Mouse (Mus musculus): ENCODE measurements around the gene Zic4. TPM values are rescaled to one million over a fixed set of nuclear protein-coding genes. Genes with fewer than 3 reads are reported as not detected.

Gene Zic4
- polyA plus RNA-seq, 1 experiment from 2014 or later: not detected

GRCm38 (mm10) chr9:91381284-91382110, 19.3 kb downstream of the Zic4 start:
- Histone ChIP-seq H3K36me3 (ENCODE audit: control insufficient read depth, insufficient read depth, low read length) (no peaks in the 10 kb centered on the region), H3K27ac (ENCODE audit: low read depth, low read length) (no peak overlapping the region), H3K4me1 (replicated peaks; ENCODE audit: control insufficient read depth, insufficient read depth, low read length) (no peaks in the 10 kb centered on the region), H3K4me2 (peak overlapping the region; percentile 65), H3K4me3 (ENCODE audit: low read depth, low read length) (peak overlapping the region; percentile 49), H3K27me3 (replicated peaks; ENCODE audit: control insufficient read depth, insufficient read depth, low read length) (peaks cover 100% of the 10 kb centered on the region), H3K9me3 (ENCODE audit: control insufficient read depth, low read length) (no peaks in the 10 kb centered on the region), H3K9ac (ENCODE audit: low read depth, low read length) (0 out of 2 replicates have a peak overlapping the region, but pooled peaks have one; percentile 34)
- 1% methylated on average over 69 of the region's 76 CpGs for WGBS
- peak; percentile 48 for DNase-seq (ENCODE audit: low spot score)
- peak; percentile 46 for ATAC-seq (replicated peaks; ENCODE audit: low FRiP score)

- Histone ChIP-seq H3K27me3 (replicated peaks; ENCODE audit: control insufficient read depth, insufficient read depth, low read length) (peaks cover 100% of the 10 kb centered on the region), H3K36me3 (ENCODE audit: control insufficient read depth, insufficient read depth, low read length) (no peaks in the 10 kb centered on the region), H3K9ac (ENCODE audit: low read depth, low read length) (no peak overlapping the region), H3K4me3 (ENCODE audit: low read depth, low read length) (no peak overlapping the region), H3K9me3 (ENCODE audit: control insufficient read depth, low read length) (no peaks in the 10 kb centered on the region), H3K27ac (ENCODE audit: low read depth, low read length) (no peak overlapping the region), H3K4me1 (replicated peaks; ENCODE audit: control insufficient read depth, insufficient read depth, low read length) (no peaks in the 10 kb centered on the region), H3K4me2 (no peak overlapping the region; the same call in 1 of the 2 replicates)
- no peak for DNase-seq (ENCODE audit: low spot score)
- WGBS: 2% methylated on average over 2 of the region's 2 CpGs
- no peak for ATAC-seq (replicated peaks; ENCODE audit: low FRiP score)
Observed at GRCm38 (mm10) chr9:91382111-91382379, 19.8 kb downstream of the Zic4 start.

- Histone ChIP-seq H3K27me3 (replicated peaks; ENCODE audit: control insufficient read depth, insufficient read depth, low read length) (peaks cover 100% of the 10 kb centered on the region), H3K9me3 (ENCODE audit: control insufficient read depth, low read length) (no peaks in the 10 kb centered on the region), H3K4me1 (replicated peaks; ENCODE audit: control insufficient read depth, insufficient read depth, low read length) (no peaks in the 10 kb centered on the region), H3K4me2 (no peak overlapping the region), H3K27ac (ENCODE audit: low read depth, low read length) (no peak overlapping the region), H3K9ac (ENCODE audit: low read depth, low read length) (no peak overlapping the region), H3K4me3 (ENCODE audit: low read depth, low read length) (no peak overlapping the region), H3K36me3 (ENCODE audit: control insufficient read depth, insufficient read depth, low read length) (no peaks in the 10 kb centered on the region)
- no peak for ATAC-seq (replicated peaks; ENCODE audit: low FRiP score)
- WGBS: 3% methylated on average over 24 of the region's 24 CpGs
- DNase-seq (ENCODE audit: low spot score): peak; percentile 31
Observed at GRCm38 (mm10) chr9:91382471-91383255, 20.4 kb downstream of the Zic4 start.

GRCm38 (mm10) chr9:91383441-91384135, 21.4 kb downstream of the Zic4 start:
- Histone ChIP-seq H3K36me3 (ENCODE audit: control insufficient read depth, insufficient read depth, low read length) (no peaks in the 10 kb centered on the region), H3K4me1 (replicated peaks; ENCODE audit: control insufficient read depth, insufficient read depth, low read length) (no peaks in the 10 kb centered on the region), H3K9me3 (ENCODE audit: control insufficient read depth, low read length) (no peaks in the 10 kb centered on the region), H3K27ac (ENCODE audit: low read depth, low read length) (no peak overlapping the region), H3K9ac (ENCODE audit: low read depth, low read length) (no peak overlapping the region), H3K27me3 (replicated peaks; ENCODE audit: control insufficient read depth, insufficient read depth, low read length) (peaks cover 100% of the 10 kb centered on the region), H3K4me2 (no peak overlapping the region), H3K4me3 (ENCODE audit: low read depth, low read length) (no peak overlapping the region)
- WGBS: 4% methylated on average over 28 of the region's 28 CpGs
- ATAC-seq (replicated peaks; ENCODE audit: low FRiP score): no peak
- DNase-seq (ENCODE audit: low spot score): peak; percentile 31

- Histone ChIP-seq H3K36me3 (ENCODE audit: control insufficient read depth, insufficient read depth, low read length) (no peaks in the 10 kb centered on the region), H3K4me3 (ENCODE audit: low read depth, low read length) (no peak overlapping the region), H3K27me3 (replicated peaks; ENCODE audit: control insufficient read depth, insufficient read depth, low read length) (peaks cover 100% of the 10 kb centered on the region), H3K4me2 (no peak overlapping the region), H3K9ac (ENCODE audit: low read depth, low read length) (no peak overlapping the region), H3K27ac (ENCODE audit: low read depth, low read length) (no peak overlapping the region), H3K4me1 (replicated peaks; ENCODE audit: control insufficient read depth, insufficient read depth, low read length) (no peaks in the 10 kb centered on the region), H3K9me3 (ENCODE audit: control insufficient read depth, low read length) (no peaks in the 10 kb centered on the region)
- WGBS: 2% methylated on average over 30 of the region's 30 CpGs
- DNase-seq (ENCODE audit: low spot score): peak; percentile 38
- 0 out of 2 replicates have a peak, but pooled peaks have one; percentile 19 for ATAC-seq (replicated peaks; ENCODE audit: low FRiP score)
Observed at GRCm38 (mm10) chr9:91384136-91384500, 21.9 kb downstream of the Zic4 start.

- no peak for ATAC-seq (replicated peaks; ENCODE audit: low FRiP score)
- WGBS: 9% methylated on average over 4 of the region's 4 CpGs
- Histone ChIP-seq H3K9me3 (ENCODE audit: control insufficient read depth, low read length) (no peaks in the 10 kb centered on the region), H3K27ac (ENCODE audit: low read depth, low read length) (no peak overlapping the region), H3K9ac (ENCODE audit: low read depth, low read length) (no peak overlapping the region), H3K27me3 (replicated peaks; ENCODE audit: control insufficient read depth, insufficient read depth, low read length) (peaks cover 100% of the 10 kb centered on the region), H3K4me1 (replicated peaks; ENCODE audit: control insufficient read depth, insufficient read depth, low read length) (no peaks in the 10 kb centered on the region), H3K36me3 (ENCODE audit: control insufficient read depth, insufficient read depth, low read length) (no peaks in the 10 kb centered on the region), H3K4me2 (no peak overlapping the region), H3K4me3 (ENCODE audit: low read depth, low read length) (no peak overlapping the region)
- DNase-seq (ENCODE audit: low spot score): peak; percentile 20
Observed at GRCm38 (mm10) chr9:91384693-91385560, 22.7 kb downstream of the Zic4 start.

GRCm38 (mm10) chr9:91385561-91386430, 23.6 kb downstream of the Zic4 start:
- DNase-seq (ENCODE audit: low spot score) (no peak), ATAC-seq (replicated peaks; ENCODE audit: low FRiP score) (no peak)
- H3K27ac ChIP-seq (ENCODE audit: low read depth, low read length): no peak overlapping the region
- 6% methylated on average over 8 of the region's 8 CpGs for WGBS
- no peak overlapping the region for H3K9ac ChIP-seq (ENCODE audit: low read depth, low read length)
- H3K4me2 ChIP-seq: no peak overlapping the region
- no peak overlapping the region for H3K4me3 ChIP-seq (ENCODE audit: low read depth, low read length)
- no peaks in the 10 kb centered on the region for H3K4me1 ChIP-seq (replicated peaks; ENCODE audit: control insufficient read depth, insufficient read depth, low read length)
- no peaks in the 10 kb centered on the region for H3K36me3 ChIP-seq (ENCODE audit: control insufficient read depth, insufficient read depth, low read length)
- H3K27me3 ChIP-seq (replicated peaks; ENCODE audit: control insufficient read depth, insufficient read depth, low read length): peaks cover 100% of the 10 kb centered on the region
- no peaks in the 10 kb centered on the region for H3K9me3 ChIP-seq (ENCODE audit: control insufficient read depth, low read length)
